Mouse (Mus musculus) hindbrain, embryonic 11.5 days (tissue): ENCODE results near the gene Gm17359. TPM values are rescaled to one million over a fixed set of nuclear protein-coding genes. Genes with fewer than 3 reads are reported as not detected.

Source experiments
- ATAC-seq: fragments of 200-750 bp; cut with Nextera tagmentation; 2 replicates; pipeline ENCODE4 v1.8.0; 2017; ENCODE audit warnings: mild to moderate bottlenecking, moderate TSS enrichment, moderate library complexity; ENCODE audit not compliant: low FRiP score
- DNase-seq: peaks from one replicate; pipeline ENCODE4 v3.0.0-alpha.2; 2015; ENCODE audit warnings: low spot score
- H3K27ac ChIP-seq: fragments of 300-500 bp; sonication (generic); 2 replicates; pipeline ENCODE4 v1.5.1; 2014; ENCODE audit warnings: mild to moderate bottlenecking, low read depth, low read length
- H3K27me3 ChIP-seq: fragments of 300-500 bp; sonication (generic); 2 replicates; pipeline ENCODE4 v1.6.1; 2014; ENCODE audit warnings: mild to moderate bottlenecking, low read length, moderate library complexity, mixed read lengths; ENCODE audit not compliant: control insufficient read depth, insufficient read depth
- H3K36me3 ChIP-seq: fragments of 300-500 bp; sonication (generic); 2 replicates; pipeline ENCODE4 v1.6.1; 2014; ENCODE audit warnings: mild to moderate bottlenecking, low read length, moderate library complexity, mixed read lengths; ENCODE audit not compliant: control insufficient read depth, insufficient read depth
- H3K4me1 ChIP-seq: fragments of 300-500 bp; sonication (generic); replicated peaks from 2 replicates; pipeline ENCODE4 v1.6.1; 2014; ENCODE audit warnings: low read length, mixed read lengths; ENCODE audit not compliant: control insufficient read depth, insufficient read depth
- H3K4me2 ChIP-seq: fragments of 300-500 bp; sonication (generic); replicated peaks from 2 replicates; pipeline ENCODE4 v1.6.1; 2014; ENCODE audit warnings: mild to moderate bottlenecking, low read depth, low read length
- H3K4me3 ChIP-seq: fragments of 300-500 bp; sonication (generic); 2 replicates; pipeline ENCODE4 v1.5.1; 2014; ENCODE audit warnings: low read depth, low read length
- H3K9ac ChIP-seq: fragments of 300-500 bp; sonication (generic); 2 replicates; pipeline ENCODE4 v1.6.1; 2014; ENCODE audit warnings: low read depth, low read length
- H3K9me3 ChIP-seq: fragments of 300-500 bp; sonication (generic); 2 replicates; pipeline ENCODE4 v1.6.1; 2016; ENCODE audit warnings: low read length; ENCODE audit not compliant: control insufficient read depth
- WGBS: fragments of 180-500 bp; shearing (Covaris S2); extraction: QIAGEN DNeasy Blood & Tissue Kit; methylation state at CpG from one replicate; pipeline ENCODE4 v1.1.7; 2014; 5-methylcytosine and 5-hydroxymethylcytosine counted together
- polyA plus RNA-seq: library from polyadenylated mRNA; unstranded; fragments of >200 nt; fragmentation: Nextera tagmentation; extraction: Ambion mirVana; gene quantifications from 2 replicates; pipeline ENCODE4 v1.2.1, GENCODE M21; 2014

The Gm17359 gene
- polyA plus RNA-seq, 1 experiment from 2014 or later: not detected

- no peak for ATAC-seq
- Histone ChIP-seq H3K4me2 (no peak overlapping the region), H3K4me3 (no peak overlapping the region), H3K4me1 (no peaks in the 10 kb centered on the region), H3K36me3 (no peaks in the 10 kb centered on the region), H3K9me3 (no peaks in the 10 kb centered on the region), H3K9ac (no peak overlapping the region), H3K27me3 (no peaks in the 10 kb centered on the region), H3K27ac (no peak overlapping the region)
- 79% methylated on average over 5 of the region's 5 CpGs for WGBS
- DNase-seq: no peak
Observed at GRCm38 (mm10) chr3:79415081-79415480, 78.6 kb downstream of the Gm17359 start.

GRCm38 (mm10) chr3:79415929-79416328 lies 79.5 kb downstream of the Gm17359 start:
- ATAC-seq (no peak), DNase-seq (no peak)
- H3K4me3 ChIP-seq: no peak overlapping the region
- no peak overlapping the region for H3K27ac ChIP-seq
- H3K27me3 ChIP-seq: no peaks in the 10 kb centered on the region
- H3K4me1 ChIP-seq: no peaks in the 10 kb centered on the region
- no peaks in the 10 kb centered on the region for H3K9me3 ChIP-seq
- no peaks in the 10 kb centered on the region for H3K36me3 ChIP-seq
- no peak overlapping the region for H3K4me2 ChIP-seq
- no peak overlapping the region for H3K9ac ChIP-seq

DNA sequence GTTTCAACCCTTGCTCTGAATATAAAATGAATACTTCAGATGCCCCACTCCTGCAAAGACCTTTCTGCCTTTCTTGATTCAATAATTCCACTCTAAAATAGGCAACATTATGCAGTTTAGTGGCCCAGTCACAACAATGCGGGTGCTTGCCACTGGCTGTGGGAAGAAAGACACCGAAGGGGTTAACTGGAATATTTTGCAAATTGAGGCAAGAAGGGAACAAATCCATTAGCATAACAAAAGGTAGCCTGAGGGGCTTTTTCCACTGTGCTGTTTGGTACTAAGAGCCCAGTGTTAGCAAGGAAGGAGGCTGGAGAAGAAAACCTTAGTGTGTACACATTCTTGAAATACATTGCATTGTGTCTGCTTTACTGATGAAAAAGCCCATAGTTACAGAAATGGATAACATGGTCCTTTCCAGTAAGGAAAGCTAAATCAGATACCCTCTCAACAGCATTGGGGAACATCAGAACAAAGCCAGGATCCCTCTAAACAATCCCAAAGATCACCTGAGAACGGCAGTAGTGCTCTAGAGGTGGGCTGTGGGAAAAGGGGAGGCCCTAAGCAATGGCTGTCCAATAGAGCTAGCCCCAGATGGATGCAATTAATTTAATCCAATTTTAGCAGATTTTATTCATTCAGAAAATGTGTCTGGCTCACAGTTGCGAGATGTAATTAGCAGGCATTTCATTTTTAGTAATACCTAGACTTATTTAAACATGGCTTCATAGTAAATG lies 80.7 kb downstream of the Gm17359 start:
- Histone ChIP-seq H3K4me2 (no peak overlapping the region), H3K27me3 (no peaks in the 10 kb centered on the region), H3K9ac (no peak overlapping the region), H3K4me1 (no peaks in the 10 kb centered on the region), H3K4me3 (no peak overlapping the region), H3K27ac (peak overlapping the region; percentile 64; the same call in 1 of the 2 replicates), H3K9me3 (no peaks in the 10 kb centered on the region), H3K36me3 (no peaks in the 10 kb centered on the region)
- DNase-seq (peak; percentile 77), ATAC-seq (peak; percentile 92)
- WGBS: 39% methylated on average over 4 of the region's 4 CpGs

- WGBS: 90% methylated on average over 14 of the region's 14 CpGs
- no peak overlapping the region for H3K9ac ChIP-seq
- no peak overlapping the region for H3K4me2 ChIP-seq
- H3K9me3 ChIP-seq: no peaks in the 10 kb centered on the region
- no peaks in the 10 kb centered on the region for H3K36me3 ChIP-seq
- no peak overlapping the region for H3K4me3 ChIP-seq
- ATAC-seq (no peak), DNase-seq (no peak)
- H3K27ac ChIP-seq: no peak overlapping the region
- H3K4me1 ChIP-seq: no peaks in the 10 kb centered on the region
- H3K27me3 ChIP-seq: no peaks in the 10 kb centered on the region
Observed at GRCm38 (mm10) chr3:79418921-79419320, 82.5 kb downstream of the Gm17359 start.

GRCm38 (mm10) chr3:79425441-79425840 lies 89.0 kb downstream of the Gm17359 start:
- Histone ChIP-seq H3K4me3 (no peak overlapping the region), H3K27me3 (no peaks in the 10 kb centered on the region), H3K27ac (no peak overlapping the region), H3K4me2 (no peak overlapping the region), H3K9ac (no peak overlapping the region), H3K4me1 (no peaks in the 10 kb centered on the region), H3K9me3 (no peaks in the 10 kb centered on the region), H3K36me3 (no peaks in the 10 kb centered on the region)
- DNase-seq (no peak), ATAC-seq (no peak)
- 91% methylated on average over 1 of the region's 1 CpGs for WGBS

DNA sequence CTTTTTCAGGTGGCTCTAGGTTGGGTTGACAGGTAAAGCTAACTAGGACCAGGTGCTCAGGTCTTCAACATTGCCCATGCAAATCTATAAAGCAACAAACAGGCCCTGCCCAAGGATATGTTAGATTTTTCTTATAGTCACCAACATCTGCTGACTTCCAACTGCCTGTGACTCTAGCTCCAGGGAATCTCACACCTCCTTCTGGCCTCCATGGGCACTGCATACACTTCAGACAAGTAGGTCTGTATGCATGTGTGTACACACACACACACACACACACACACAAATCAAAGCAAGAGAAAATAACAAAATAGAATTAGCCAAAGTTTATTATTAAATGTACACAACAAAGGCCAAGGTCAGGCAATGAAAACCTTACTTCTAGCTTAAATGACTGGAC lies 97.1 kb downstream of the Gm17359 start:
- no peak overlapping the region for H3K4me2 ChIP-seq
- ATAC-seq (no peak; the same call in 1 of the 2 replicates), DNase-seq (no peak)
- no peaks in the 10 kb centered on the region for H3K9me3 ChIP-seq
- no peaks in the 10 kb centered on the region for H3K27me3 ChIP-seq
- H3K4me1 ChIP-seq: no peaks in the 10 kb centered on the region
- H3K9ac ChIP-seq: no peak overlapping the region
- no peaks in the 10 kb centered on the region for H3K36me3 ChIP-seq
- no peak overlapping the region for H3K4me3 ChIP-seq
- no peak overlapping the region for H3K27ac ChIP-seq

DNA sequence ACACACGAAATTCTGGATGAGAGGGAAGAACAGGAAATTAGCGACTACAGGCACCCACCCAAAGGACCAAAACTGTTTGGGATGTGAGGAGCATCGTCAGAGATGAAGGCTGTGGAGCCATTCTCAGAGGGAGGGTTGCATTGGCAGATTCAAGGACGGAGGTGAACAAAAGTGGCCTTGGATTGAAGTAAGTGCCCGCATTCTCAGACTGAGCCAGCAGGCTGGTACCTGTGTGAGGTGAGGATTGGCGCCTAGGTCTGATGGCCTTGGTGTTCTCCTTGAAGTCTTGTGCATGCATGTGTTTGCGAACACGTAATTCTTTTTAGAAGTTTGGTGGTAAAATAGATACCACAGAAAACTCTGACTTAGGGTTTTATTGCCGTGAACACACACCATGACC lies 98.0 kb downstream of the Gm17359 start:
- Histone ChIP-seq H3K4me3 (no peak overlapping the region), H3K36me3 (no peaks in the 10 kb centered on the region), H3K9me3 (no peaks in the 10 kb centered on the region), H3K4me2 (no peak overlapping the region), H3K27ac (no peak overlapping the region), H3K4me1 (no peaks in the 10 kb centered on the region), H3K9ac (no peak overlapping the region), H3K27me3 (no peaks in the 10 kb centered on the region)
- no peak for ATAC-seq
- no peak for DNase-seq
- WGBS: 84% methylated on average over 9 of the region's 9 CpGs

DNA sequence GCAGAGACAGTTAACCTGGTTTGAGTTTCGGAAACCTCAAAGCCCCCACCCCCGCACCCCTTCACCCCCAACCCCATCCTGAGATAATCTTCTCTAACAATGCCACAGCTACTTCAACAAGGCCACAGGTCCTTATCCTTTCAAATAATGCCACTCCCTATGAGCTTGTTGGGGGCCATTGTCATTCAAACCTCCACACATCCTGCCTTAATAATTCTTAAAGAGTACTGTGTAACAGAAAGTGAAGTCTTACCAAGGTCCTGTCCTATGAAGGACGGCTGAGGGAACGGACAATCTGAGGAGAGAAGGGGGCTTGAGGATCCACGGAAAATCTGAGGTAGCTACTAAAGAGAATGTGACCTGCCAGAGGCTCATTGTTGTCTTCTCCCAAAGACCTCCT lies 98.5 kb downstream of the Gm17359 start:
- 56% methylated on average over 5 of the region's 5 CpGs for WGBS
- Histone ChIP-seq H3K27me3 (no peaks in the 10 kb centered on the region), H3K4me2 (no peak overlapping the region), H3K4me1 (no peaks in the 10 kb centered on the region), H3K36me3 (no peaks in the 10 kb centered on the region), H3K9me3 (no peaks in the 10 kb centered on the region), H3K9ac (no peak overlapping the region), H3K4me3 (no peak overlapping the region), H3K27ac (no peak overlapping the region)
- no peak for DNase-seq
- no peak for ATAC-seq

DNA sequence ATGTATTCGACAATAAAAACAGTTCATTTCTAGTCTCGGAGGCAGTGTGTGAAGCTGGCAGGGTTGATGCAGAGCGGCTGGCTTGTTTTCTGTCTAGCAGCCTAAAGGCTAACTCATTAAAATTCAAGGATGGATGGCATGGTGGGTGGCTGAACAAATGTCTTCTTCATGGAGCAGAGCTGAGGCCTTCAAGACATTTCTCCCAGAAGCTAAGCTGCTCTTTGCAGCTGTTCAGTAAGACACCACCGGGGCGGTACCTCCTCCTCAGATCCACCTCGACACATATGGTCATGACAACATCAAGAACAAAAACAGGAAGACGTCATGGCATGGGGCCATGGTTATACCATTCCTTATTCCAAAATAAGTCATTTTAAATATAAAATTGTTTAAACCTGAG lies 99.7 kb downstream of the Gm17359 start:
- Histone ChIP-seq H3K9me3 (no peaks in the 10 kb centered on the region), H3K4me3 (no peak overlapping the region), H3K4me2 (no peak overlapping the region), H3K4me1 (no peaks in the 10 kb centered on the region), H3K27ac (no peak overlapping the region), H3K27me3 (no peaks in the 10 kb centered on the region), H3K36me3 (no peaks in the 10 kb centered on the region), H3K9ac (no peak overlapping the region)
- WGBS: 88% methylated on average over 7 of the region's 7 CpGs
- ATAC-seq (no peak), DNase-seq (no peak)
